Mouse (Mus musculus): Measurements from ENCODE around the gene Kcnj15. TPM values are rescaled to one million over a fixed set of nuclear protein-coding genes. Genes with fewer than 3 reads are reported as not detected.

The Kcnj15 gene
- polyA plus RNA-seq, 1 experiment from 2014 or later, result 0.06 TPM

GRCm38 (mm10) chr16:95347202-95347601 is 89.8 kb downstream of the Kcnj15 start:
- DNase-seq (ENCODE audit: low spot score) (no peak), ATAC-seq (no peak)
- Histone ChIP-seq H3K4me3 (ENCODE audit: low read depth, low read length) (no peak overlapping the region), H3K27me3 (replicated peaks; ENCODE audit: control insufficient read depth, insufficient read depth, low read length) (no peaks in the 10 kb centered on the region), H3K4me2 (ENCODE audit: low read length) (no peak overlapping the region), H3K27ac (ENCODE audit: low read depth, low read length) (no peak overlapping the region), H3K4me1 (ENCODE audit: control insufficient read depth, insufficient read depth, low read length) (no peaks in the 10 kb centered on the region), H3K9me3 (replicated peaks; ENCODE audit: control insufficient read depth, low read length) (no peaks in the 10 kb centered on the region), H3K36me3 (ENCODE audit: control insufficient read depth, insufficient read depth, low read length) (no peaks in the 10 kb centered on the region), H3K9ac (ENCODE audit: low read length) (no peak overlapping the region)
- 11% methylated on average over 3 of the region's 3 CpGs for WGBS

- Histone ChIP-seq H3K27ac (ENCODE audit: low read depth, low read length) (no peak overlapping the region), H3K9me3 (replicated peaks; ENCODE audit: control insufficient read depth, low read length) (no peaks in the 10 kb centered on the region), H3K4me2 (ENCODE audit: low read length) (no peak overlapping the region), H3K4me3 (ENCODE audit: low read depth, low read length) (no peak overlapping the region), H3K9ac (ENCODE audit: low read length) (no peak overlapping the region), H3K27me3 (replicated peaks; ENCODE audit: control insufficient read depth, insufficient read depth, low read length) (no peaks in the 10 kb centered on the region), H3K36me3 (ENCODE audit: control insufficient read depth, insufficient read depth, low read length) (no peaks in the 10 kb centered on the region), H3K4me1 (ENCODE audit: control insufficient read depth, insufficient read depth, low read length) (no peaks in the 10 kb centered on the region)
- DNase-seq (ENCODE audit: low spot score) (no peak), ATAC-seq (no peak)
- 87% methylated on average over 9 of the region's 9 CpGs for WGBS
Measured at GRCm38 (mm10) chr16:95348555-95348954, 91.2 kb downstream of the Kcnj15 start.

- Histone ChIP-seq H3K36me3 (ENCODE audit: control insufficient read depth, insufficient read depth, low read length) (no peaks in the 10 kb centered on the region), H3K4me1 (ENCODE audit: control insufficient read depth, insufficient read depth, low read length) (no peaks in the 10 kb centered on the region), H3K9me3 (replicated peaks; ENCODE audit: control insufficient read depth, low read length) (no peaks in the 10 kb centered on the region), H3K27ac (ENCODE audit: low read depth, low read length) (no peak overlapping the region), H3K9ac (ENCODE audit: low read length) (no peak overlapping the region), H3K4me3 (ENCODE audit: low read depth, low read length) (no peak overlapping the region), H3K4me2 (ENCODE audit: low read length) (no peak overlapping the region), H3K27me3 (replicated peaks; ENCODE audit: control insufficient read depth, insufficient read depth, low read length) (no peaks in the 10 kb centered on the region)
- ATAC-seq (no peak), DNase-seq (ENCODE audit: low spot score) (no peak)
- WGBS, result 83% methylated on average over 6 of the region's 6 CpGs
Measured at GRCm38 (mm10) chr16:95349344-95349743, 92.0 kb downstream of the Kcnj15 start.

GRCm38 (mm10) chr16:95349745-95350144 is 92.4 kb downstream of the Kcnj15 start:
- no peak for DNase-seq (ENCODE audit: low spot score)
- H3K36me3 ChIP-seq (ENCODE audit: control insufficient read depth, insufficient read depth, low read length), result no peaks in the 10 kb centered on the region
- no peak overlapping the region for H3K4me2 ChIP-seq (ENCODE audit: low read length)
- no peak overlapping the region for H3K4me3 ChIP-seq (ENCODE audit: low read depth, low read length)
- no peaks in the 10 kb centered on the region for H3K9me3 ChIP-seq (replicated peaks; ENCODE audit: control insufficient read depth, low read length)
- 85% methylated on average over 5 of the region's 5 CpGs for WGBS
- no peaks in the 10 kb centered on the region for H3K4me1 ChIP-seq (ENCODE audit: control insufficient read depth, insufficient read depth, low read length)
- no peak for ATAC-seq
- H3K27ac ChIP-seq (ENCODE audit: low read depth, low read length), result no peak overlapping the region
- no peaks in the 10 kb centered on the region for H3K27me3 ChIP-seq (replicated peaks; ENCODE audit: control insufficient read depth, insufficient read depth, low read length)
- no peak overlapping the region for H3K9ac ChIP-seq (ENCODE audit: low read length)
